Mouse (Mus musculus): Measurements from ENCODE around the gene Xkr7. TPM values are rescaled to one million over a fixed set of nuclear protein-coding genes. Genes with fewer than 3 reads are reported as not detected.

The Xkr7 gene
- polyA plus RNA-seq, 1 experiment from 2014 or later, result not detected

GRCm38 (mm10) chr2:153087091-153087490 lies 55.4 kb downstream of the Xkr7 start:
- Histone ChIP-seq H3K9ac (ENCODE audit: low read length) (no peak overlapping the region), H3K4me1 (ENCODE audit: control insufficient read depth, insufficient read depth, low read length) (no peaks in the 10 kb centered on the region), H3K36me3 (ENCODE audit: control insufficient read depth, insufficient read depth) (no peaks in the 10 kb centered on the region), H3K4me2 (ENCODE audit: low read depth, low read length) (no peak overlapping the region), H3K4me3 (ENCODE audit: low read length) (no peak overlapping the region), H3K9me3 (replicated peaks; ENCODE audit: control insufficient read depth, low read length) (no peaks in the 10 kb centered on the region), H3K27ac (ENCODE audit: low read length) (no peak overlapping the region), H3K27me3 (ENCODE audit: control insufficient read depth, insufficient read depth, low read length) (no peaks in the 10 kb centered on the region)
- ATAC-seq (replicated peaks; ENCODE audit: extremely low read depth, insufficient read depth, low FRiP score), result no peak
- WGBS, result 84% methylated on average over 10 of the region's 10 CpGs

GRCm38 (mm10) chr2:153089316-153089715 lies 57.7 kb downstream of the Xkr7 start:
- H3K4me2 ChIP-seq (ENCODE audit: low read depth, low read length), result no peak overlapping the region
- no peak overlapping the region for H3K27ac ChIP-seq (ENCODE audit: low read length)
- 52% methylated on average over 2 of the region's 2 CpGs for WGBS
- H3K36me3 ChIP-seq (ENCODE audit: control insufficient read depth, insufficient read depth), result no peaks in the 10 kb centered on the region
- no peaks in the 10 kb centered on the region for H3K27me3 ChIP-seq (ENCODE audit: control insufficient read depth, insufficient read depth, low read length)
- no peak overlapping the region for H3K9ac ChIP-seq (ENCODE audit: low read length)
- no peaks in the 10 kb centered on the region for H3K9me3 ChIP-seq (replicated peaks; ENCODE audit: control insufficient read depth, low read length)
- no peak for ATAC-seq (replicated peaks; ENCODE audit: extremely low read depth, insufficient read depth, low FRiP score)
- H3K4me1 ChIP-seq (ENCODE audit: control insufficient read depth, insufficient read depth, low read length), result no peaks in the 10 kb centered on the region
- no peak overlapping the region for H3K4me3 ChIP-seq (ENCODE audit: low read length)

DNA sequence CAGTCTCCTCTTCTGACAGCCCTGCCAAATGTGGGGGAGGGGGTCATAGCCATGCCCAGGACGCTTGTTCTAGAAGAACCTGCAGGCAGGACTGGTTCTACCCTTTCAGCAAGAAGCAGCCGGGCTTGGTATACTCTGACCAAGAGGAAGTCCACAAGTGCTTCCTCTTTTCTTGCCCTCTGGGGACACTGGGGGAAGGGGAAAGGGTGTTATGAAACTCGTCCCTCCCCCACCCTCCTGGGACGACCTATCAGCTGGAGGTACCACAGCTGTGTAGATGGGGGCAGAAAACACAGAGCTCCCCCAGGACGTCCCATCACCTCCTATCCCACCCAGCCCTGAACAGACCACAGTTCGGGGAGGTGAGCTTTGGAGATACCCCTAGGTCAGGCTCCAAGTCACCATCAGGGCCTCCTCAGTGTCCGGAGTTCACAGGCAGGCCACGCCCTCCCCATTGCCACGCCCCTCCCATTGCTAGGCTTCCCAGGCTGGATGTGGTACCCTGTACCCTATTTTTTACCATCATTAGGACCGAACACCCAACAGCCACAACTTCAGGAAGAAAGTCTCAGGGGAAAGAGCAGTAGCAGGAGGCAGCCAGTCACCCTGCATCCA lies 59.0 kb downstream of the Xkr7 start:
- no peak overlapping the region for H3K27ac ChIP-seq (ENCODE audit: low read length)
- WGBS, result 27% methylated on average over 10 of the region's 10 CpGs
- no peak for ATAC-seq (replicated peaks; ENCODE audit: extremely low read depth, insufficient read depth, low FRiP score)
- H3K27me3 ChIP-seq (ENCODE audit: control insufficient read depth, insufficient read depth, low read length), result no peaks in the 10 kb centered on the region
- H3K4me2 ChIP-seq (ENCODE audit: low read depth, low read length), result no peak overlapping the region
- no peaks in the 10 kb centered on the region for H3K4me1 ChIP-seq (ENCODE audit: control insufficient read depth, insufficient read depth, low read length)
- no peaks in the 10 kb centered on the region for H3K9me3 ChIP-seq (replicated peaks; ENCODE audit: control insufficient read depth, low read length)
- no peak overlapping the region for H3K9ac ChIP-seq (ENCODE audit: low read length)
- no peaks in the 10 kb centered on the region for H3K36me3 ChIP-seq (ENCODE audit: control insufficient read depth, insufficient read depth)
- H3K4me3 ChIP-seq (ENCODE audit: low read length), result no peak overlapping the region

Other genes with a start within 250 kb of the Xkr7 start
- gene Bcl2l1, start 200.1 kb upstream of the Xkr7 start, polyA plus RNA-seq (2015; fragmentation: Nextera tagmentation; extraction: Ambion mirVana), result 70.5 and 74.3 TPM in 2 replicates
- gene Tpx2, start 183.9 kb upstream of the Xkr7 start, polyA plus RNA-seq (2015; fragmentation: Nextera tagmentation; extraction: Ambion mirVana), result 45.4 and 55.1 TPM in 2 replicates
- 0.10 and 0.32 TPM in 2 replicates for gene Mylk2, start 120.5 kb upstream of the Xkr7 start, polyA plus RNA-seq (2015; fragmentation: Nextera tagmentation; extraction: Ambion mirVana)
- gene Foxs1, start 98.6 kb upstream of the Xkr7 start, polyA plus RNA-seq (2015; fragmentation: Nextera tagmentation; extraction: Ambion mirVana), result 6.1 and 6.6 TPM in 2 replicates
- gene Dusp15, start 80.2 kb upstream of the Xkr7 start, polyA plus RNA-seq (2015; fragmentation: Nextera tagmentation; extraction: Ambion mirVana), result 0.10 and 0.33 TPM in 2 replicates
- gene Ttll9, start 69.4 kb upstream of the Xkr7 start, polyA plus RNA-seq (2015; fragmentation: Nextera tagmentation; extraction: Ambion mirVana), result 0.95 and 1.1 TPM in 2 replicates
- gene Pdrg1, start 16.4 kb upstream of the Xkr7 start, polyA plus RNA-seq (2015; fragmentation: Nextera tagmentation; extraction: Ambion mirVana), result 132 and 146 TPM in 2 replicates
- 3.0 and 4.8 TPM in 2 replicates for gene Ccm2l, start 34.1 kb downstream of the Xkr7 start, polyA plus RNA-seq (2015; fragmentation: Nextera tagmentation; extraction: Ambion mirVana)
- gene Hck, start 76.6 kb downstream of the Xkr7 start, polyA plus RNA-seq (2015; fragmentation: Nextera tagmentation; extraction: Ambion mirVana), result 2.9 and 3.1 TPM in 2 replicates
- gene Tm9sf4, start 129.5 kb downstream of the Xkr7 start, polyA plus RNA-seq (2015; fragmentation: Nextera tagmentation; extraction: Ambion mirVana), result 63.0 and 65.4 TPM in 2 replicates
- gene Tspyl3, start 193.6 kb downstream of the Xkr7 start, polyA plus RNA-seq (2015; fragmentation: Nextera tagmentation; extraction: Ambion mirVana), result 6.5 and 7.5 TPM in 2 replicates
- 9.8 and 10.3 TPM in 2 replicates for gene Plagl2, start 209.6 kb downstream of the Xkr7 start, polyA plus RNA-seq (2015; fragmentation: Nextera tagmentation; extraction: Ambion mirVana)
- gene Pofut1, start 209.7 kb downstream of the Xkr7 start, polyA plus RNA-seq (2015; fragmentation: Nextera tagmentation; extraction: Ambion mirVana), result 3.7 and 4.0 TPM in 2 replicates